Mouse (Mus musculus): ENCODE measurements around the gene Odf4. TPM values are rescaled to one million over a fixed set of nuclear protein-coding genes. Genes with fewer than 3 reads are reported as not detected.
"Not testable (repeated sequence)": the region's sequence is repeated elsewhere in the genome, so short reads cannot be mapped to it uniquely, and the experiment has no call there.

Gene Odf4
- total RNA-seq, 2 experiments from 2014 or later: 0.44 to 0.95 TPM

DNA sequence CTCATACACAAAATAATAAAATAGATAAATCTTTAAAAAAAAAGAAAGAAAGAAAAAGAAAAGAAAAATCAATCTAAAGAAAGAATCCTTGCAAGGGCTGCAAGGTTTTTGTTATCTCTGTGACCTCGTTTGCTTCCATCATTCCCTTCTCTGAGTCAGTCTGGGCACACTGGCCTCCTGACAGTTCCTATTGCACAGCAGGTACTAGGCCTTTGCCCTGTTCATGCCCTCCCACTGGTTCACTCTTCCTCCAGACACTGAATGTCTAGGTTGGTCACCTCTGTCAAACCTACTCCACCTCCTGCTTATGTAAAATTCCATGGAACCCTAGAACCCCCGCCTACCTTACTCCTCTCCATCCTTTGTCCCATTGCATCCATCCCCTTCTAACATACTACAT lies 18.4 kb upstream of the Odf4 start:
- no peak for DNase-seq (ENCODE audit: extremely low spot score in 1 of 2, low spot score in 2 of 2)
- no peak for TF ChIP-seq CTCF (IDR thresholded peaks at IDR 0.05)
- intact Hi-C loops (cut with DNase I): no loop called here
- H3K4me3 ChIP-seq: no peak overlapping the region
- H3K27ac ChIP-seq: no peak overlapping the region

- Histone ChIP-seq H3K4me3 (no peak overlapping the region), H3K27ac (no peak overlapping the region)
- TF ChIP-seq CTCF (IDR thresholded peaks at IDR 0.05): no peak
- intact Hi-C loops (cut with DNase I): no loop called here
- DNase-seq (ENCODE audit: extremely low spot score in 1 of 2, low spot score in 2 of 2): no peak
These were observed 15.8 kb upstream of the Odf4 start for GRCm38 (mm10) chr11:68942731-68943130.

DNA sequence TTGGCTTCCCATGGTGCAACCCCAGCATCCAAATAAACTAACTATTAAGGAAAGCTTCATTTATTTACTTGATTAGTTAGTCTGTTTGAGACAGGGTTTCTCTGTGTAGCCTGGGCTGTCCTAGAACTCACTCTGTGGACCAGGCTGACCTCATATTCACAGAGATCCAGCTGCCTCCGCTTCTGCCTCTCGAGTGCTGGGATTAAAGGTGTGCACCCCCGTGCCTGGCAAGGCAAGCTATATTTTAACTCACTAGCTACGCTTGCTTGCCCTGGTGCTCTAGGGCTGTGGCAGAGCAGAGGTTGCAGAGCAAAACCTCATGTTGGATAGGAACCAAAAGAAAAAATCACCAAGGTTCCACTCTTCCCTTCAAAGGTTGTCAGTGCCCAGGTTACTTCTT lies 13.6 kb upstream of the Odf4 start:
- Histone ChIP-seq H3K4me3 (peak overlapping the region; percentile 57), H3K27ac (peak overlapping the region; percentile 78; the same call in 1 of the 2 replicates)
- DNase-seq (ENCODE audit: extremely low spot score in 1 of 2, low spot score in 2 of 2): no peak
- intact Hi-C loops (cut with DNase I): no loop called here
- TF ChIP-seq CTCF (IDR thresholded peaks at IDR 0.05): no peak

DNA sequence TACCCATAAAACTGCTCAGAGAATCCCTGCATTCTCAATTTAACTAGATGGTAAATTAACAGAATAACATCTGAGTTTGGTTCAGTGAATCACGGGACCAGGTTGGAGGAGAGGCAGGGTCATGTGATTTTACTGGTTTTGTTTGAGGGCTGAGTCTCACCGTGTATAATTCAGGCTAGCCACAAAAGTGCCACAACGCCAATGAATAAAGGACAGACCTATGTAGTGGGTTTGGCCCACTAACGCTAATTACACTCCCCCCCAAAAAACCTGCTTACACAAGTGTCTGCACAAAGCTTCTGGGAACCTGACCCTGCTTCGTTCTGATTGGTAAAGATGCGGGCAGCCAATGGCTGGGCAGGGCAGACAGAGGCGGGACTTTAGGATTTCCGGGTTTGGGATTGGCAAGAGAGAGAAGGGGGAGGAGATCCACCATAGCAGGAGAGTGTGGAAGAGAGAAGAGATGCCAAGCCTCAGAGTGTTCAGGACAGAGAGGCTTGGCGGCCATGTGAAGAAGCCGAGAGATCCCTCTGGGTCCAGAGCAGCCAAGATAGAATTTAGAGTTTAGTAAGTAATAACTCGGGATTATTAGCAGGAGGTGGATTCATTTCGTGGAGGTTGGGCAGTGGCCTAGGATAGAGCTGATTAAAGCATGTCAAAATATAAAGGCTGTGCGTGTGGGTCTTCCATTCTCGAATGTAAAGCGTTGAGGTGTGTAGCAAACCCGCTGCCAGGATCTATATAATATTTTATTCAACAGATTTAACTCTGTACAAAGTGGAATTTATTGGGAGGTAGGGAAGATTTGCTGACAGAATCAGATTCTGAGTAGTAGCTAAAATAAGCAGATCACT lies 12.8 kb upstream of the Odf4 start:
- TF ChIP-seq CTCF (IDR thresholded peaks at IDR 0.05): no peak
- Histone ChIP-seq H3K4me3 (peak overlapping the region; percentile 57), H3K27ac (peak overlapping the region; percentile 80)
- intact Hi-C loops (cut with DNase I): loop anchor here (2.0 kb wide), 2 partner anchors 27 to 35 kb away; no protein-coding TSS in a partner anchor
- peak; percentile 80 to 87 for DNase-seq (ENCODE audit: extremely low spot score in 1 of 2, low spot score in 2 of 2)

- H3K27ac ChIP-seq; intact Hi-C loops (cut with DNase I); DNase-seq (ENCODE audit: extremely low spot score in 1 of 2, low spot score in 2 of 2); H3K4me3 ChIP-seq: not testable (repeated sequence)
These were observed 10.1 kb upstream of the Odf4 start for GRCm38 (mm10) chr11:68936951-68937350.

DNA sequence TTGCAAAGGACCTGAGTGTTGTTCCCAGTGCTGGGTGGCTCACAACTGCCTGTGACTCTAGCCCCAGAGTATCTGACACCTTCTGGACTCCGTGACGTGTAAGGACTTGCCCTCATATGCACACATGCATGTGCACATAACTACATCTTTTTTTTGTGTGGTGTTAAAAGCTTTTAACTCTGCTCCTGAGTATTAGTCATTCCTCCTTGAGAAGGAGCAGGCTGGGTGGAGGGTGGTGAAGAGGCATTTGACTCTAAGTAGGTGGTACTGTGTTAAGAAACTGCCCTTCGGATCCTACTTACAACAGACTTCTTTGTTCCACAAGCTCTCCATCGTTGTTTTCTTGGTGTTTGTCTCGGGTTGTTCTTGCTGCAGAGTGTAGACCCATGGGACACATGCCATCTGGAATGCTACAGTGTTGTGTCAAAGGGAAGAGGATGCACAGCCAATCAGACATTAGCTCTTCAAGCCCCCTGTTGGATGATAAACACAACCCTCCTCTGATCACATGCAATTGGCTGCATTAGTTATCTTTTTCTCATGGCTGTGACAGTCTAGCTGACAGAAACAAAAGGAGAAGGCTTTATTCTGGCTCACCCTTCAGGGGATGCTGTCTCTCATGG lies 7.1 kb upstream of the Odf4 start:
- TF ChIP-seq CTCF (IDR thresholded peaks at IDR 0.05): no peak
- H3K4me3 ChIP-seq: no peak overlapping the region

GRCm38 (mm10) chr11:68929947-68930346 lies 3.1 kb upstream of the Odf4 start:
- DNase-seq (ENCODE audit: extremely low spot score in 1 of 2, low spot score in 2 of 2): no peak
- no peak overlapping the region for H3K4me3 ChIP-seq
- intact Hi-C loops (cut with DNase I): no loop called here
- no peak overlapping the region for H3K27ac ChIP-seq
- TF ChIP-seq CTCF (IDR thresholded peaks at IDR 0.05): no peak

More for the DNA sequence above, 7.1 kb upstream of the Odf4 start:
- no peak for DNase-seq (ENCODE audit: extremely low spot score in 1 of 2, low spot score in 2 of 2)
- H3K27ac ChIP-seq: no peak overlapping the region
- intact Hi-C loops (cut with DNase I): no loop called here

- intact Hi-C loops (cut with DNase I): no loop called here
- H3K4me3 ChIP-seq: no peak overlapping the region
- TF ChIP-seq CTCF (IDR thresholded peaks at IDR 0.05): no peak
- DNase-seq (ENCODE audit: extremely low spot score in 1 of 2, low spot score in 2 of 2): no peak
- no peak overlapping the region for H3K27ac ChIP-seq
These were observed 2.1 kb downstream of the Odf4 start for GRCm38 (mm10) chr11:68924749-68925148.

DNA sequence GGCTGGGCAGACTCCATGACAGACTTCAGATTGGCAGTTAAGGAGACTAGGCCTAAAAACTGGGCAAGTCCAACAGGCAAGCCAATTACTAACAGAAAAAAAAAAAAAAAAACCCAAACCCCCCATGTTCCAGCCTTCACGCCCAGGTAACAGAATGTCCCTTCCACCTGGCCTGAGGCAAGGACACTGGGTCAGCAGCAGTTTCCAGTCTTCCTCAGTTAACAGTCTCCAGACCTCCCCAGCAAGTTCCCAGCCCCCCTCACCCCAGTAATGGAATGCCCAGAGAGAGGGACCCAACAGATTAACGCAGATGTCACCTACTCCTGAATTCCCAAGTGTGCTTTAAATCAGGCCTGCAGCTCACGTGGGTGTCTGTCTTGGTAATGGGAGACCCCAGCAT lies 3.7 kb downstream of the Odf4 start:
- no peak for TF ChIP-seq CTCF (IDR thresholded peaks at IDR 0.05)
- intact Hi-C loops (cut with DNase I): no loop called here
- no peak overlapping the region for H3K27ac ChIP-seq
- no peak overlapping the region for H3K4me3 ChIP-seq
- no peak for DNase-seq (ENCODE audit: extremely low spot score in 1 of 2, low spot score in 2 of 2)

DNA sequence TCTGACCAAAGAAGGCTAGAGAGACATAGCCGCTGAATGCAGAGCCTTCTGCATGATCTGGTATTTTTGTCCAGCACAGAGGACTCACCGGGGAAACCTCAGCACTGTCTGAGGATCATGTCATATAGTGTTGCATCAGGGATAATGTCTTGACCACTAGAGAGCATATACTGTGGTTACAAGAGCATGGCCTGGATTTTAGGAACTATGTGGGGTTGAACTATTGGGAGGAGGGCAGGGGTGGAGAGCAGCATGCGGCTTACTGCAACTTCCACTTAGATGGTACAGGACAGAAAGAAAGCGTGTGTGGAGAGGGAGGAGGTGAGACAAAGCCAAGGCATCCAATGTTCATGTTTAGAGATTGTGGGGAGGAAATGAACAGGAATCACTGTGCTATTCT lies 12.3 kb downstream of the Odf4 start:
- intact Hi-C loops (cut with DNase I): no loop called here
- H3K4me3 ChIP-seq: no peak overlapping the region
- DNase-seq (ENCODE audit: extremely low spot score in 1 of 2, low spot score in 2 of 2): no peak
- no peak for TF ChIP-seq CTCF (IDR thresholded peaks at IDR 0.05)
- no peak overlapping the region for H3K27ac ChIP-seq

- intact Hi-C loops (cut with DNase I): no loop called here
- Histone ChIP-seq H3K27ac (no peak overlapping the region), H3K4me3 (no peak overlapping the region)
- TF ChIP-seq CTCF (IDR thresholded peaks at IDR 0.05): no peak
- DNase-seq (ENCODE audit: extremely low spot score in 1 of 2, low spot score in 2 of 2): no peak
These were observed 15.2 kb downstream of the Odf4 start for GRCm38 (mm10) chr11:68911531-68912177.

GRCm38 (mm10) chr11:68908846-68909503 lies 17.9 kb downstream of the Odf4 start:
- no peak overlapping the region for H3K27ac ChIP-seq
- intact Hi-C loops (cut with DNase I): no loop called here
- TF ChIP-seq CTCF (IDR thresholded peaks at IDR 0.05): no peak
- no peak overlapping the region for H3K4me3 ChIP-seq
- no peak for DNase-seq (ENCODE audit: extremely low spot score in 1 of 2, low spot score in 2 of 2)

Data from left cerebral cortex, adult 2 months (tissue).